Mouse (Mus musculus): Measurements from ENCODE around the gene Parp3. TPM values are rescaled to one million over a fixed set of nuclear protein-coding genes. Genes with fewer than 3 reads are reported as not detected.

Gene Parp3
- polyA plus RNA-seq, 1 experiment from 2014 or later = 1.7 TPM

- Histone ChIP-seq H3K36me3 (peaks cover 69% of the 10 kb centered on the region), H3K9me3 (no peaks in the 10 kb centered on the region), H3K4me3 (no peak overlapping the region), H3K4me1 (peaks cover 8% of the 10 kb centered on the region), H3K27ac (no peak overlapping the region), H3K27me3 (ENCODE audit: insufficient read depth, poor library complexity, severe bottlenecking) (no peaks in the 10 kb centered on the region)
- no peak for DNase-seq (ENCODE audit: low spot score)
- 96% methylated on average over 10 of the region's 10 CpGs for WGBS
These were observed 6.4 kb upstream of the Parp3 start for GRCm38 (mm10) chr9:106483136-106483535.

- Histone ChIP-seq H3K4me3 (no peak overlapping the region), H3K27ac (no peak overlapping the region), H3K27me3 (ENCODE audit: insufficient read depth, poor library complexity, severe bottlenecking) (no peaks in the 10 kb centered on the region), H3K4me1 (peaks cover 13% of the 10 kb centered on the region), H3K36me3 (peaks cover 69% of the 10 kb centered on the region), H3K9me3 (no peaks in the 10 kb centered on the region)
- no peak for DNase-seq (ENCODE audit: low spot score)
- WGBS = 87% methylated on average over 17 of the region's 17 CpGs
These were observed 5.9 kb upstream of the Parp3 start for GRCm38 (mm10) chr9:106482578-106483115.

GRCm38 (mm10) chr9:106481676-106482075, 4.9 kb upstream of the Parp3 start:
- H3K36me3 ChIP-seq = peaks cover 69% of the 10 kb centered on the region
- WGBS = 92% methylated on average over 13 of the region's 13 CpGs

GRCm38 (mm10) chr9:106481075-106481474, 4.3 kb upstream of the Parp3 start:
- Histone ChIP-seq H3K36me3 (peaks cover 65% of the 10 kb centered on the region), H3K4me3 (no peak overlapping the region), H3K9me3 (no peaks in the 10 kb centered on the region), H3K27ac (no peak overlapping the region), H3K4me1 (peaks cover 22% of the 10 kb centered on the region), H3K27me3 (ENCODE audit: insufficient read depth, poor library complexity, severe bottlenecking) (no peaks in the 10 kb centered on the region)
- WGBS = 94% methylated on average over 15 of the region's 15 CpGs
- DNase-seq (ENCODE audit: low spot score) = no peak

More at GRCm38 (mm10) chr9:106481676-106482075, 4.9 kb upstream of the Parp3 start:
- Histone ChIP-seq H3K27ac (no peak overlapping the region), H3K4me3 (no peak overlapping the region), H3K9me3 (no peaks in the 10 kb centered on the region), H3K27me3 (ENCODE audit: insufficient read depth, poor library complexity, severe bottlenecking) (no peaks in the 10 kb centered on the region), H3K4me1 (peaks cover 16% of the 10 kb centered on the region)
- no peak for DNase-seq (ENCODE audit: low spot score)

- no peak for DNase-seq (ENCODE audit: low spot score)
- WGBS = 91% methylated on average over 7 of the region's 7 CpGs
- Histone ChIP-seq H3K9me3 (no peaks in the 10 kb centered on the region), H3K27ac (no peak overlapping the region), H3K36me3 (peaks cover 60% of the 10 kb centered on the region), H3K4me1 (peaks cover 27% of the 10 kb centered on the region), H3K27me3 (ENCODE audit: insufficient read depth, poor library complexity, severe bottlenecking) (no peaks in the 10 kb centered on the region), H3K4me3 (no peak overlapping the region)
These were observed 3.8 kb upstream of the Parp3 start for GRCm38 (mm10) chr9:106480541-106480940.

- peaks cover 7% of the 10 kb centered on the region; the same call in 1 of the 2 replicates for H3K27me3 ChIP-seq (ENCODE audit: insufficient read depth, poor library complexity, severe bottlenecking)
- 77% methylated on average over 9 of the region's 9 CpGs for WGBS
- H3K4me3 ChIP-seq = peak overlapping the region; percentile 83
- H3K36me3 ChIP-seq = peaks cover 36% of the 10 kb centered on the region
- H3K4me1 ChIP-seq = peaks cover 46% of the 10 kb centered on the region
- no peaks in the 10 kb centered on the region for H3K9me3 ChIP-seq
- DNase-seq (ENCODE audit: low spot score) = no peak
- 0 out of 2 replicates have a peak overlapping the region, but pooled peaks have one; percentile 84 for H3K27ac ChIP-seq
These were observed 1.4 kb upstream of the Parp3 start for GRCm38 (mm10) chr9:106478101-106478500.

GRCm38 (mm10) chr9:106477649-106478048, 900 bp upstream of the Parp3 start:
- DNase-seq (ENCODE audit: low spot score) = no peak
- H3K27me3 ChIP-seq (ENCODE audit: insufficient read depth, poor library complexity, severe bottlenecking) = peaks cover 7% of the 10 kb centered on the region; the same call in 1 of the 2 replicates
- H3K4me1 ChIP-seq = peaks cover 50% of the 10 kb centered on the region
- H3K27ac ChIP-seq = peak overlapping the region; percentile 84
- 2% methylated on average over 16 of the region's 16 CpGs for WGBS
- H3K4me3 ChIP-seq = peak overlapping the region; percentile 83
- H3K9me3 ChIP-seq = no peaks in the 10 kb centered on the region
- H3K36me3 ChIP-seq = peaks cover 31% of the 10 kb centered on the region

GRCm38 (mm10) chr9:106476002-106476923, 486 bp downstream of the Parp3 start:
- Histone ChIP-seq H3K27me3 (ENCODE audit: insufficient read depth, poor library complexity, severe bottlenecking) (peaks cover 8% of the 10 kb centered on the region; the same call in 1 of the 2 replicates), H3K4me1 (peaks cover 64% of the 10 kb centered on the region), H3K27ac (peak overlapping the region; percentile 53), H3K4me3 (peak overlapping the region; percentile 83), H3K9me3 (no peaks in the 10 kb centered on the region), H3K36me3 (peaks cover 21% of the 10 kb centered on the region)
- 30% methylated on average over 16 of the region's 16 CpGs for WGBS
- no peak for DNase-seq (ENCODE audit: low spot score)

- H3K9me3 ChIP-seq = no peaks in the 10 kb centered on the region
- 87% methylated on average over 10 of the region's 10 CpGs for WGBS
- peak within 1 kb of the TSS; percentile 83 for H3K4me3 ChIP-seq
- peaks cover 11% of the 10 kb centered on the region; the same call in 1 of the 2 replicates for H3K27me3 ChIP-seq (ENCODE audit: insufficient read depth, poor library complexity, severe bottlenecking)
- DNase-seq (ENCODE audit: low spot score) = no peak
- H3K36me3 ChIP-seq = peaks cover 15% of the 10 kb centered on the region
- H3K27ac ChIP-seq = peak within 1 kb of the TSS; percentile 53
- peaks cover 61% of the 10 kb centered on the region for H3K4me1 ChIP-seq
These were observed 1.1 kb downstream of the Parp3 start, which contains the start of gene Rrp9 for GRCm38 (mm10) chr9:106475663-106476001. Gene Rrp9, plus strand, starts transcription at chr9:106475963.

GRCm38 (mm10) chr9:106475046-106475445, 1.7 kb downstream of the Parp3 start:
- Histone ChIP-seq H3K4me3 (no peak overlapping the region), H3K27me3 (ENCODE audit: insufficient read depth, poor library complexity, severe bottlenecking) (peaks cover 11% of the 10 kb centered on the region; the same call in 1 of the 2 replicates), H3K4me1 (peaks cover 61% of the 10 kb centered on the region), H3K36me3 (peaks cover 9% of the 10 kb centered on the region; the same call in 1 of the 2 replicates), H3K9me3 (no peaks in the 10 kb centered on the region), H3K27ac (0 out of 2 replicates have a peak overlapping the region, but pooled peaks have one; percentile 17)
- no peak for DNase-seq (ENCODE audit: low spot score)
- WGBS = 71% methylated on average over 7 of the region's 7 CpGs

- DNase-seq (ENCODE audit: low spot score) = peak; percentile 90
- H3K27ac ChIP-seq = peak overlapping the region; percentile 72; the same call in 1 of the 2 replicates
- no peak overlapping the region for H3K4me3 ChIP-seq
- H3K9me3 ChIP-seq = no peaks in the 10 kb centered on the region
- peaks cover 4% of the 10 kb centered on the region; the same call in 1 of the 2 replicates for H3K36me3 ChIP-seq
- H3K4me1 ChIP-seq = peaks cover 61% of the 10 kb centered on the region
- H3K27me3 ChIP-seq (ENCODE audit: insufficient read depth, poor library complexity, severe bottlenecking) = peaks cover 11% of the 10 kb centered on the region; the same call in 1 of the 2 replicates
- WGBS = 7% methylated on average over 6 of the region's 6 CpGs
These were observed 2.3 kb downstream of the Parp3 start for GRCm38 (mm10) chr9:106474456-106474855.

GRCm38 (mm10) chr9:106473753-106474105, 3.0 kb downstream of the Parp3 start:
- 0 out of 2 replicates have a peak overlapping the region, but pooled peaks have one; percentile 72 for H3K27ac ChIP-seq
- H3K4me1 ChIP-seq = peaks cover 61% of the 10 kb centered on the region

More at GRCm38 (mm10) chr9:106473753-106474105, 3.0 kb downstream of the Parp3 start:
- Histone ChIP-seq H3K36me3 (no peaks in the 10 kb centered on the region), H3K4me3 (no peak overlapping the region), H3K9me3 (no peaks in the 10 kb centered on the region), H3K27me3 (ENCODE audit: insufficient read depth, poor library complexity, severe bottlenecking) (peaks cover 11% of the 10 kb centered on the region; the same call in 1 of the 2 replicates)
- WGBS = 66% methylated on average over 5 of the region's 5 CpGs
- no peak for DNase-seq (ENCODE audit: low spot score)
